Mouse (Mus musculus) gastrocnemius, adult 8-10 months (tissue): ENCODE data around the gene Obox3. TPM values are rescaled to one million over a fixed set of nuclear protein-coding genes. Genes with fewer than 3 reads are reported as not detected.
"Not testable (repeated sequence)": the region's sequence is repeated elsewhere in the genome, so short reads cannot be mapped to it uniquely, and the experiment has no call there.

ENCODE experiments used
- DNase-seq, 2 experiments: peaks; one replicate each; pipeline ENCODE4 v3.0.0; 2022; ENCODE audit warnings: low spot score in 2 of 2
- total RNA-seq, 4 experiments: library from RNA; stranded (reverse); gene quantifications; 2 replicates each; pipeline ENCODE4 v1.2.4; 2022

The Obox3 gene
- not detected for total RNA-seq

DNA sequence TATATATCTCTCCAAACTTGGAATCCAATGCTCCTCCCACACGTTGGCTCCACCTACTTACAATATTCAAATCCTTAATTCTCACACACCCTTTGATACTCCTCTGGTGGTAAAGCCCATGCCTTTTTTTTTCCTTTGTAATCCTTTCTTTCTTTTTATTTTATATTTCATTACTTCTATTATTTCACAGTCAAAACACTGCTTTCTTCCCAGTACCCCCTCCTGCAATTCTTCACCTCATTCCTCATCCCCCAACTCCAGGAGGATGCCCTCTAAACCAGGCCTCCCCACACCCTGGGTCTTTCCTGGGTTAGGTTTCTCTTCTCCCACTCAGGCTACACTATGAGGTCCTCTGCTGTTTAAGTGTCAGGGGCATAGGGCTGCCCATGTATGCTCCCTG, at the start of gene Obox3:
Gene Obox3, minus strand, starts transcription at position 101 of the 400 bp plus-strand sequence.
- DNase-seq, result not testable (repeated sequence)

DNA sequence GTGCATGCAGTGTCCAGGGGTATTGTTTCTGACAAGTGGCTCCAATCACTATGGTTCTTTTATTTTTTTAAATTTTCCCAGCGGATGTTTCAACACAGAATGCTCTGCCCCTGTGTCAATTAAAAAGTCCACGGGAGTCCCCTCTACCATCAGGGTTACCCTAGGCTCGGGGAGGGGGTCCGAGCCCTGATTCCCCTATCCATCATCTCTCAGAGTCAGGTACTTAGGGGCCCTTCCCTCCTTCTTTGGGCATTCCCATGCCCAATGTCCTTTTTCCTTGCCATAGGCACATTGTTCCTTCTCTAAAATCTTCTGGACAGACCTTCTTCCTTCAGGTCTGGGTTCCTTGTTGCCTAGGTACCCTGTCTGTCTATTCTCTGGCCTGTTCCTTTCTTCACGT, 130.3 kb downstream of the Obox3 start:
- not testable (repeated sequence) for DNase-seq

Other genes with a start within 250 kb of the Obox3 start
- gene Obox5, start 110.2 kb upstream of the Obox3 start, total RNA-seq, result not detected
- gene Obox6, start 199.8 kb upstream of the Obox3 start, total RNA-seq, result not detected
- not detected for gene Crx, start 240.1 kb upstream of the Obox3 start, total RNA-seq
- not detected for gene Crxos, start 242.7 kb upstream of the Obox3 start, total RNA-seq